Mouse (Mus musculus): ENCODE data around the gene Nbr1. TPM values are rescaled to one million over a fixed set of nuclear protein-coding genes. Genes with fewer than 3 reads are reported as not detected.

Gene Nbr1
- polyA plus RNA-seq, 1 experiment = 355 TPM

DNA sequence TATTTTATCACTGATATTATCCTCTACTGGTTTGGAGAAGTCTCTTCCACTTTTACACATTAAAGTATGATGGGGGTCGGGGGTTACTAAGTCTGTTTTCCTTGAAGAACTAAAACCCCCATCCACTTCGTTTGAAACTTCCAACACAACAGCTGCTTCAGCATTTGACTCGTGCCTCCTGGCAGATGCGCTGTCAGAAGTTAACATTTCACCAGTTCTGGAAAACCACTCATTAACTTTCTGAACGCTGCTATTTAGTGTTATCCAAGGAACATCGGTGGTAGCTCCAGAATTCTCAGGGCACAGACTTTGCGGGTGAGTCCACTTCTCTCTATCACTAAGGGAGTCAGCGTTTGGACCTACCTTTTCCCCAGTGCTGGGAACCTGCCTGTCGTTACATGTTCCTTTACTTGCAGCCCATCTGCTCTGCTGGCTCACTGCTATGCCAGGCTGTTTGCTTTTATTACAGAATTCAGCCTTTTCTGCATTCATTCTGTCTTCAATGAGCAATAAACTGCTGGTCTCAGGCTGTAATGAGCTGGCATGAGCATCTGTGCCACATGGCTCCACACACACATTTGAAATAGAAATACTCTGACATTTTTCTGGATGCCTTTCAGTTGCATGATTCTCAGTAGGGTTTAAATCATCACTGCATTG, 25.9 kb upstream of the Nbr1 start:
- TF ChIP-seq POLR2A (IDR thresholded peaks at IDR 0.05; ENCODE audit: control insufficient read depth, low read depth, low read length) (no peak), CTCF (IDR thresholded peaks at IDR 0.05; ENCODE audit: control insufficient read depth, insufficient read depth, insufficient replicate concordance, low read depth, low read length) (no peak)
- Histone ChIP-seq H3K4me3 (ENCODE audit: control insufficient read depth, low read depth, low read length) (no peak overlapping the region), H3K36me3 (ENCODE audit: control insufficient read depth, insufficient read depth, low read length) (no peaks in the 10 kb centered on the region), H3K4me1 (ENCODE audit: control insufficient read depth, insufficient read depth, low read length) (no peaks in the 10 kb centered on the region), H3K27ac (ENCODE audit: control insufficient read depth, insufficient read depth, low read depth, low read length) (no peak overlapping the region), H3K27me3 (ENCODE audit: control insufficient read depth, insufficient read depth, low read length) (no peaks in the 10 kb centered on the region)

DNA sequence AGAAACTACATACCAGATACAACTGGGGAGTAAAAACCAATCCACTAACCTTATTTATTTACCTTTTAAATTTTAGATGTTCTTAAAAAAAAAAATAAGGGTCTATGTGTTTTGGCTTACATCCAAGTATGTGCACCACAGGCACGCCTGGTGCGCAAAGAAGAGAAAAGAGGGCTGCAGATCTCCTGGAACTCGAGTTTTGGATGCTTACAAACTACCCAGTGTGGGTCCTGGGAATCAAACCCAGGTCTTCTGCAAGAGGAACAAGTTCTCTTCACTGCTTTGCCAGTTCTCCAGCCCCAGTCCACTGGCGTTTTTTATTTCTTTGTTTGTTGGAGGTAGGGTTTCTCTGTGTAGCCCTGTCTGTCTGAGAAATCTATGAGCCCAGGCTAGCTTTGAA, 25.3 kb upstream of the Nbr1 start:
- TF ChIP-seq CTCF (IDR thresholded peaks at IDR 0.05; ENCODE audit: control insufficient read depth, insufficient read depth, insufficient replicate concordance, low read depth, low read length) = no peak
- no peak for TF ChIP-seq POLR2A (IDR thresholded peaks at IDR 0.05; ENCODE audit: control insufficient read depth, low read depth, low read length)
- H3K27ac ChIP-seq (ENCODE audit: control insufficient read depth, insufficient read depth, low read depth, low read length) = no peak overlapping the region
- H3K27me3 ChIP-seq (ENCODE audit: control insufficient read depth, insufficient read depth, low read length) = no peaks in the 10 kb centered on the region
- H3K4me3 ChIP-seq (ENCODE audit: control insufficient read depth, low read depth, low read length) = no peak overlapping the region
- no peaks in the 10 kb centered on the region for H3K36me3 ChIP-seq (ENCODE audit: control insufficient read depth, insufficient read depth, low read length)
- H3K4me1 ChIP-seq (ENCODE audit: control insufficient read depth, insufficient read depth, low read length) = no peaks in the 10 kb centered on the region

DNA sequence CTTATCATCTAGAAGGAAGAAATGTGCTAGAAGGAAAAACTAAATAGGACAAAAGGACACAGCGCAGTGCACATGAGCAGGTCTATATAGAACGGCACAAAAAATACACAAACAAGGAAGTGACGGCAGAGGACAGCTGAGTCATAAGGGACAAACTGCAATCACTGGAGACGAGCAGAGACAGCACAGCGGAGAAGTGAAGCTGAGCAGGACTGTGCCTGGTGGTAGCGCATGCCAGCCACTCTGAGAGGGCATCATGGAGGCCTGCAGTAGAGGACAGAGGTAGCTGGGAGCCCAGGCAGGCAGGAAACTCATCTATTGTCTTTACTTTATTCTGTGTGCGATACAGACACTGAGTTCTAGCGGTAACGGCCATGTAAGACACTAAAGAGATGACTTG, 8.4 kb upstream of the Nbr1 start:
- Histone ChIP-seq H3K27me3 (ENCODE audit: control insufficient read depth, insufficient read depth, low read length) (no peaks in the 10 kb centered on the region), H3K27ac (ENCODE audit: control insufficient read depth, insufficient read depth, low read depth, low read length) (no peak overlapping the region), H3K4me1 (ENCODE audit: control insufficient read depth, insufficient read depth, low read length) (no peaks in the 10 kb centered on the region; the same call in 1 of the 2 replicates), H3K4me3 (ENCODE audit: control insufficient read depth, low read depth, low read length) (no peak overlapping the region), H3K36me3 (ENCODE audit: control insufficient read depth, insufficient read depth, low read length) (no peaks in the 10 kb centered on the region)
- TF ChIP-seq CTCF (IDR thresholded peaks at IDR 0.05; ENCODE audit: control insufficient read depth, insufficient read depth, insufficient replicate concordance, low read depth, low read length) (no peak), POLR2A (IDR thresholded peaks at IDR 0.05; ENCODE audit: control insufficient read depth, low read depth, low read length) (no peak)

DNA sequence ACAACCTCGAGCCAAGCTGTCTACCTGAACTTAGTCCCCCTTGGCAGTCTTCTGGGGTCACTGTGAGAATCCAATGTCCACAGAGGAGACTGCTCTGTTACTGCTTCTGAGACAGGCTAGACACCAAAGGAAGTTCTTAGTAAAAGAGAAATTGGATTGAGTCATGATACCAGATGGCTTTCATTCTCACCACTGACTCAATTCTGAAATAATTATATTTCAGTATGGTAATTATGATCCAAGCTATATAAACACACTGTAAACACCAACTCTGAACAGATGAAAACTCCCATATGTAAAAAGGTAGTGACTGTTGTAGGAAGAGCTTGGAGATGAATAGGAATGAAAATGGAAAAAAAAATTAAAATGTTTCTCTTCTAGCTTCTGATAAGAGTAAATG, 7.8 kb upstream of the Nbr1 start:
- no peaks in the 10 kb centered on the region for H3K27me3 ChIP-seq (ENCODE audit: control insufficient read depth, insufficient read depth, low read length)
- H3K27ac ChIP-seq (ENCODE audit: control insufficient read depth, insufficient read depth, low read depth, low read length) = 0 out of 2 replicates have a peak overlapping the region, but pooled peaks have one; percentile 8
- no peak for TF ChIP-seq CTCF (IDR thresholded peaks at IDR 0.05; ENCODE audit: control insufficient read depth, insufficient read depth, insufficient replicate concordance, low read depth, low read length)
- TF ChIP-seq POLR2A (IDR thresholded peaks at IDR 0.05; ENCODE audit: control insufficient read depth, low read depth, low read length) = no peak
- H3K4me3 ChIP-seq (ENCODE audit: control insufficient read depth, low read depth, low read length) = no peak overlapping the region
- H3K4me1 ChIP-seq (ENCODE audit: control insufficient read depth, insufficient read depth, low read length) = no peaks in the 10 kb centered on the region; the same call in 1 of the 2 replicates
- no peaks in the 10 kb centered on the region for H3K36me3 ChIP-seq (ENCODE audit: control insufficient read depth, insufficient read depth, low read length)

DNA sequence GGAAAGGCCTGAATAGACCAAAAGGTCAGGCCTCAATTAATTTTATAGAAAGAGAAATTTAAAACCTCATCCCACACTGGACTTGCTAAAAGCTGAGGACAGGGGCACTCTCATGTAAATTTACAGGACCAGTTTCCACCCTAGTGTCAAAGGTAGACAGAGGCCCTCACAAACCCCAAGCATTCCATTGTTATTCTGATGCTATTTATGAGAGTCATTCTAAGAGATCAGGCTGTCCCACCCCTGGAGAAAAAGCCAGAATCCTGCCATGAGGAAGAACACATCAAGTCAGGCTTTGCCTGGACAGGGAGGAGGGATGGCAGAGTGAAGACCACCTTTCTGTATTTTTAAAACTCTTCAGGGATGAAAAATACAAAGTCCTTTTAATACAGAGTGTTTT, 3.4 kb upstream of the Nbr1 start:
- Histone ChIP-seq H3K4me1 (ENCODE audit: control insufficient read depth, insufficient read depth, low read length) (no peaks in the 10 kb centered on the region; the same call in none of the 2 replicates), H3K4me3 (ENCODE audit: control insufficient read depth, low read depth, low read length) (no peak overlapping the region), H3K27me3 (ENCODE audit: control insufficient read depth, insufficient read depth, low read length) (no peaks in the 10 kb centered on the region), H3K36me3 (ENCODE audit: control insufficient read depth, insufficient read depth, low read length) (no peaks in the 10 kb centered on the region), H3K27ac (ENCODE audit: control insufficient read depth, insufficient read depth, low read depth, low read length) (no peak overlapping the region)
- TF ChIP-seq CTCF (IDR thresholded peaks at IDR 0.05; ENCODE audit: control insufficient read depth, insufficient read depth, insufficient replicate concordance, low read depth, low read length) = no peak
- no peak for TF ChIP-seq POLR2A (IDR thresholded peaks at IDR 0.05; ENCODE audit: control insufficient read depth, low read depth, low read length)

DNA sequence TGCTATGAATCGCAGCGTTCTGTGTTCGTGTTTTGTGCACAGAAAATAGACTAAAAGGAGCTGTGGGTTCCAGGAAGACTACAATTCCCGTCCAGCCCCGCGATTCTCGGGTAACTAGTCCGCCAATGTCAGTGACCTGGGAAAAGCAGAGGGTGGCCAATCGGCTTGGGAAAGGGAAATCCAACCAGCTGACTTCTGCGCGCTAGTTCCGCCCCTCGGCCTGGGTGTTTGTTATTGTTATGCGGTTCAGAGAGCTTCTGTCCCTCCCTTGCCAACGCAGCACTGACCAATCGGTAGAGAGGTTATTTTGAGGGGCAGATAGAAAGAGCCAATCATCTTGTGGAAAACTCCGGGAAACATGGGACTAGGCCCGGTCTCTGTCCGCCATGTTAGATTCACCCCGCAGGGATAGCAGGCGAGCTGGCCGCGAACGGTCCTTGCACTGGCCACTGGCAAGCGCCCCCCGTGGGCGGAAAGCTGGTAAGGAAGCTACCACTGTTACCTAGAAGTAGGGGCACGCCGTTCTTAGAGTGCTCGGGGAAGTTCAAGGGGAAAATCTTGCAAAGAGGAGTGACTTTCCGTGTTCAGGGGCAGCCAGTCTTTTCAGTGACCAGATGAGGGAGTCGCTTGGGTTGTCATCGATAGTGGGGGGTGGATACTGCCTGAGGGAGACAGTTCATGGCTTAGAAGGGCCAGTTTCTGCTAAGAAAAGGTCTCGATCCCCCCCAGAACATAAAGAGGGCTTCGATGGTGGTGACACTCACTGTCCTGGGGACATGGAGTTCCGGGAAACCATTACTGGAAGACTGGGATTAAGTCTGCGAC, 739 bp downstream of the Nbr1 start:
- Histone ChIP-seq H3K27ac (ENCODE audit: control insufficient read depth, insufficient read depth, low read depth, low read length) (peak overlapping the region; percentile 87), H3K4me3 (ENCODE audit: control insufficient read depth, low read depth, low read length) (peak overlapping the region; percentile 82), H3K27me3 (ENCODE audit: control insufficient read depth, insufficient read depth, low read length) (no peaks in the 10 kb centered on the region), H3K36me3 (ENCODE audit: control insufficient read depth, insufficient read depth, low read length) (no peaks in the 10 kb centered on the region), H3K4me1 (ENCODE audit: control insufficient read depth, insufficient read depth, low read length) (no peaks in the 10 kb centered on the region; the same call in 1 of the 2 replicates)
- TF ChIP-seq CTCF (IDR thresholded peaks at IDR 0.05; ENCODE audit: control insufficient read depth, insufficient read depth, insufficient replicate concordance, low read depth, low read length) (no peak), POLR2A (IDR thresholded peaks at IDR 0.05; ENCODE audit: control insufficient read depth, low read depth, low read length) (peak; percentile 81)

DNA sequence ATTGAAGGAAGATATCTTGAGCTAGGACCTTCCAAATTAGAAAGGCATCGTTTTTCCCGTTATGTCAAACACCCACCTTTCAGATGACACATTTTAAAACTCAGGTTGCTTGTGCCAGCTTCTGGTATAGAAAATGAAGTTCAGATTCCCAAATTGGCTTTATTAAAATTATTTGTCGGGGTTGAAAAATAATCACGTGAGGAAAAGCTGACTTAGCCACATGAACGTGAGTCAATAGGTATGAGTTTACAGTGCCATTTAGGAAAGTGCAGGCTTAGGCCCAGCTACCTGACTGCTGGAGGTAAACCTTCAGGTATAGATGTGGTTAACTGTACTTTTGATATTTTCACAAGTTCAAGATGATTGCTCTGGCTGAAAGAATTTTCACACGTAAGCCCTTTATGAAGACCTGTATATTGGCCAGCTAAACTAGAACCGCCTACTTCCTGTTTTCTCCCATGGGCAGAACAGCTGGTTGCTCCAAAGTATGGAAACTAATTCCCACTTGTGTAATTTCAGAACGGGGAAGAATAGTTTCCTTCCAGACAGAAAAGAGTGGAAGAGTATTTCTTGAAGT, 1.5 kb downstream of the Nbr1 start:
- Histone ChIP-seq H3K4me1 (ENCODE audit: control insufficient read depth, insufficient read depth, low read length) (no peaks in the 10 kb centered on the region; the same call in 1 of the 2 replicates), H3K27ac (ENCODE audit: control insufficient read depth, insufficient read depth, low read depth, low read length) (peak overlapping the region; percentile 87), H3K36me3 (ENCODE audit: control insufficient read depth, insufficient read depth, low read length) (no peaks in the 10 kb centered on the region), H3K4me3 (ENCODE audit: control insufficient read depth, low read depth, low read length) (peak overlapping the region; percentile 82), H3K27me3 (ENCODE audit: control insufficient read depth, insufficient read depth, low read length) (no peaks in the 10 kb centered on the region)
- TF ChIP-seq CTCF (IDR thresholded peaks at IDR 0.05; ENCODE audit: control insufficient read depth, insufficient read depth, insufficient replicate concordance, low read depth, low read length) = no peak
- TF ChIP-seq POLR2A (IDR thresholded peaks at IDR 0.05; ENCODE audit: control insufficient read depth, low read depth, low read length) = no peak
